Mouse (Mus musculus): ENCODE data around the gene Cyp2u1. TPM values are rescaled to one million over a fixed set of nuclear protein-coding genes. Genes with fewer than 3 reads are reported as not detected.

Cyp2u1 gene
- polyA plus RNA-seq, 1 experiment from 2014 or later, result 3.9 TPM

GRCm38 (mm10) chr3:131312340-131312739 is 9.3 kb upstream of the Cyp2u1 start:
- Histone ChIP-seq H3K4me1 (ENCODE audit: insufficient read depth, low read length) (no peaks in the 10 kb centered on the region; the same call in 1 of the 2 replicates), H3K36me3 (ENCODE audit: insufficient read depth, low read length) (no peaks in the 10 kb centered on the region), H3K4me2 (replicated peaks; ENCODE audit: low read depth, low read length) (no peak overlapping the region), H3K27me3 (ENCODE audit: insufficient read depth, low read length) (no peaks in the 10 kb centered on the region), H3K4me3 (ENCODE audit: low read length) (no peak overlapping the region), H3K9me3 (ENCODE audit: low read length) (peaks cover 18% of the 10 kb centered on the region), H3K27ac (ENCODE audit: low read length) (no peak overlapping the region), H3K9ac (replicated peaks; ENCODE audit: low read length) (no peak overlapping the region)
- WGBS, result 64% methylated on average over 9 of the region's 9 CpGs
- no peak for ATAC-seq (ENCODE audit: low FRiP score, low TSS enrichment)

- no peak for ATAC-seq (ENCODE audit: low FRiP score, low TSS enrichment)
- H3K27ac ChIP-seq (ENCODE audit: low read length), result no peak overlapping the region
- H3K9ac ChIP-seq (replicated peaks; ENCODE audit: low read length), result no peak overlapping the region
- 88% methylated on average over 4 of the region's 4 CpGs for WGBS
- H3K4me3 ChIP-seq (ENCODE audit: low read length), result no peak overlapping the region
- no peak overlapping the region for H3K4me2 ChIP-seq (replicated peaks; ENCODE audit: low read depth, low read length)
- no peaks in the 10 kb centered on the region for H3K36me3 ChIP-seq (ENCODE audit: insufficient read depth, low read length)
- no peaks in the 10 kb centered on the region for H3K4me1 ChIP-seq (ENCODE audit: insufficient read depth, low read length)
- H3K9me3 ChIP-seq (ENCODE audit: low read length), result peaks cover 18% of the 10 kb centered on the region
- no peaks in the 10 kb centered on the region for H3K27me3 ChIP-seq (ENCODE audit: insufficient read depth, low read length)
Observed at GRCm38 (mm10) chr3:131310572-131310971, 7.5 kb upstream of the Cyp2u1 start.

- Histone ChIP-seq H3K9ac (replicated peaks; ENCODE audit: low read length) (no peak overlapping the region), H3K36me3 (ENCODE audit: insufficient read depth, low read length) (no peaks in the 10 kb centered on the region), H3K9me3 (ENCODE audit: low read length) (peaks cover 18% of the 10 kb centered on the region), H3K27ac (ENCODE audit: low read length) (no peak overlapping the region), H3K27me3 (ENCODE audit: insufficient read depth, low read length) (no peaks in the 10 kb centered on the region), H3K4me1 (ENCODE audit: insufficient read depth, low read length) (0 out of 2 replicates have a peak, but pooled peaks cover 3% of the 10 kb centered on the region), H3K4me3 (ENCODE audit: low read length) (no peak overlapping the region), H3K4me2 (replicated peaks; ENCODE audit: low read depth, low read length) (no peak overlapping the region)
- no peak for ATAC-seq (ENCODE audit: low FRiP score, low TSS enrichment)
- WGBS, result 90% methylated on average over 3 of the region's 3 CpGs
Observed at GRCm38 (mm10) chr3:131307811-131308210, 4.8 kb upstream of the Cyp2u1 start.

GRCm38 (mm10) chr3:131306255-131306654 is 3.2 kb upstream of the Cyp2u1 start:
- Histone ChIP-seq H3K9me3 (ENCODE audit: low read length) (peaks cover 18% of the 10 kb centered on the region), H3K27ac (ENCODE audit: low read length) (no peak overlapping the region), H3K4me1 (ENCODE audit: insufficient read depth, low read length) (0 out of 2 replicates have a peak, but pooled peaks cover 3% of the 10 kb centered on the region), H3K36me3 (ENCODE audit: insufficient read depth, low read length) (no peaks in the 10 kb centered on the region), H3K4me3 (ENCODE audit: low read length) (no peak overlapping the region), H3K4me2 (replicated peaks; ENCODE audit: low read depth, low read length) (no peak overlapping the region), H3K9ac (replicated peaks; ENCODE audit: low read length) (no peak overlapping the region), H3K27me3 (ENCODE audit: insufficient read depth, low read length) (no peaks in the 10 kb centered on the region)
- ATAC-seq (ENCODE audit: low FRiP score, low TSS enrichment), result no peak
- 86% methylated on average over 7 of the region's 7 CpGs for WGBS

GRCm38 (mm10) chr3:131303320-131303714 is 290 bp upstream of the Cyp2u1 start:
- H3K9me3 ChIP-seq (ENCODE audit: low read length), result peaks cover 5% of the 10 kb centered on the region; the same call in 1 of the 2 replicates
- H3K4me3 ChIP-seq (ENCODE audit: low read length), result peak overlapping the region; percentile 87
- WGBS, result 25% methylated on average over 5 of the region's 5 CpGs
- H3K27ac ChIP-seq (ENCODE audit: low read length), result no peak overlapping the region
- no peak; the same call in 1 of the 2 replicates for ATAC-seq (ENCODE audit: low FRiP score, low TSS enrichment)
- peak overlapping the region; percentile 100 for H3K4me2 ChIP-seq (replicated peaks; ENCODE audit: low read depth, low read length)
- H3K27me3 ChIP-seq (ENCODE audit: insufficient read depth, low read length), result no peaks in the 10 kb centered on the region
- H3K36me3 ChIP-seq (ENCODE audit: insufficient read depth, low read length), result no peaks in the 10 kb centered on the region
- 0 out of 2 replicates have a peak, but pooled peaks cover 3% of the 10 kb centered on the region for H3K4me1 ChIP-seq (ENCODE audit: insufficient read depth, low read length)
- peak overlapping the region; percentile 44; the same call in 1 of the 2 replicates for H3K9ac ChIP-seq (replicated peaks; ENCODE audit: low read length)

- no peak overlapping the region for H3K9ac ChIP-seq (replicated peaks; ENCODE audit: low read length)
- H3K9me3 ChIP-seq (ENCODE audit: low read length), result no peaks in the 10 kb centered on the region
- no peak overlapping the region for H3K27ac ChIP-seq (ENCODE audit: low read length)
- H3K4me2 ChIP-seq (replicated peaks; ENCODE audit: low read depth, low read length), result no peak overlapping the region
- no peaks in the 10 kb centered on the region for H3K36me3 ChIP-seq (ENCODE audit: insufficient read depth, low read length)
- no peaks in the 10 kb centered on the region for H3K27me3 ChIP-seq (ENCODE audit: insufficient read depth, low read length)
- 0 out of 2 replicates have a peak, but pooled peaks cover 3% of the 10 kb centered on the region for H3K4me1 ChIP-seq (ENCODE audit: insufficient read depth, low read length)
- no peak for ATAC-seq (ENCODE audit: low FRiP score, low TSS enrichment)
- no peak overlapping the region for H3K4me3 ChIP-seq (ENCODE audit: low read length)
- WGBS, result 5% methylated on average over 6 of the region's 6 CpGs
Observed at GRCm38 (mm10) chr3:131299908-131300307, 3.1 kb downstream of the Cyp2u1 start.

- no peaks in the 10 kb centered on the region for H3K27me3 ChIP-seq (ENCODE audit: insufficient read depth, low read length)
- H3K9me3 ChIP-seq (ENCODE audit: low read length), result no peaks in the 10 kb centered on the region
- H3K4me2 ChIP-seq (replicated peaks; ENCODE audit: low read depth, low read length), result no peak overlapping the region
- no peak overlapping the region for H3K27ac ChIP-seq (ENCODE audit: low read length)
- H3K36me3 ChIP-seq (ENCODE audit: insufficient read depth, low read length), result no peaks in the 10 kb centered on the region
- WGBS, result 73% methylated on average over 9 of the region's 9 CpGs
- H3K4me1 ChIP-seq (ENCODE audit: insufficient read depth, low read length), result 0 out of 2 replicates have a peak, but pooled peaks cover 3% of the 10 kb centered on the region
- no peak overlapping the region for H3K9ac ChIP-seq (replicated peaks; ENCODE audit: low read length)
- ATAC-seq (ENCODE audit: low FRiP score, low TSS enrichment), result no peak
- H3K4me3 ChIP-seq (ENCODE audit: low read length), result no peak overlapping the region
Observed at GRCm38 (mm10) chr3:131299078-131299477, 3.9 kb downstream of the Cyp2u1 start.

GRCm38 (mm10) chr3:131296893-131297292 is 6.1 kb downstream of the Cyp2u1 start:
- no peaks in the 10 kb centered on the region for H3K36me3 ChIP-seq (ENCODE audit: insufficient read depth, low read length)
- no peak overlapping the region for H3K27ac ChIP-seq (ENCODE audit: low read length)
- no peak for ATAC-seq (ENCODE audit: low FRiP score, low TSS enrichment)
- H3K9me3 ChIP-seq (ENCODE audit: low read length), result no peaks in the 10 kb centered on the region
- no peaks in the 10 kb centered on the region for H3K4me1 ChIP-seq (ENCODE audit: insufficient read depth, low read length)
- no peak overlapping the region for H3K9ac ChIP-seq (replicated peaks; ENCODE audit: low read length)
- no peaks in the 10 kb centered on the region for H3K27me3 ChIP-seq (ENCODE audit: insufficient read depth, low read length)
- H3K4me2 ChIP-seq (replicated peaks; ENCODE audit: low read depth, low read length), result no peak overlapping the region
- 87% methylated on average over 7 of the region's 7 CpGs for WGBS
- no peak overlapping the region for H3K4me3 ChIP-seq (ENCODE audit: low read length)

GRCm38 (mm10) chr3:131295513-131296200 is 7.4 kb downstream of the Cyp2u1 start:
- Histone ChIP-seq H3K9me3 (ENCODE audit: low read length) (no peaks in the 10 kb centered on the region), H3K27ac (ENCODE audit: low read length) (no peak overlapping the region), H3K27me3 (ENCODE audit: insufficient read depth, low read length) (no peaks in the 10 kb centered on the region), H3K4me1 (ENCODE audit: insufficient read depth, low read length) (no peaks in the 10 kb centered on the region), H3K9ac (replicated peaks; ENCODE audit: low read length) (no peak overlapping the region), H3K36me3 (ENCODE audit: insufficient read depth, low read length) (no peaks in the 10 kb centered on the region), H3K4me3 (ENCODE audit: low read length) (no peak overlapping the region), H3K4me2 (replicated peaks; ENCODE audit: low read depth, low read length) (no peak overlapping the region)
- ATAC-seq (ENCODE audit: low FRiP score, low TSS enrichment), result no peak
- WGBS, result 88% methylated on average over 12 of the region's 12 CpGs

GRCm38 (mm10) chr3:131294503-131294902 is 8.5 kb downstream of the Cyp2u1 start:
- 67% methylated on average over 3 of the region's 3 CpGs for WGBS
- H3K4me3 ChIP-seq (ENCODE audit: low read length), result no peak overlapping the region
- no peak overlapping the region for H3K27ac ChIP-seq (ENCODE audit: low read length)
- H3K9me3 ChIP-seq (ENCODE audit: low read length), result no peaks in the 10 kb centered on the region
- H3K4me2 ChIP-seq (replicated peaks; ENCODE audit: low read depth, low read length), result no peak overlapping the region
- H3K27me3 ChIP-seq (ENCODE audit: insufficient read depth, low read length), result no peaks in the 10 kb centered on the region
- H3K4me1 ChIP-seq (ENCODE audit: insufficient read depth, low read length), result no peaks in the 10 kb centered on the region
- H3K36me3 ChIP-seq (ENCODE audit: insufficient read depth, low read length), result no peaks in the 10 kb centered on the region
- H3K9ac ChIP-seq (replicated peaks; ENCODE audit: low read length), result no peak overlapping the region
- no peak for ATAC-seq (ENCODE audit: low FRiP score, low TSS enrichment)
